Mouse (Mus musculus) left cerebral cortex, postnatal 14 days (tissue): ENCODE measurements around the gene Gm8369. TPM values are rescaled to one million over a fixed set of nuclear protein-coding genes. Genes with fewer than 3 reads are reported as not detected.
A peak's percentile ranks its signal among the peaks of the same experiment; 100 is the strongest.
"Not testable (repeated sequence)": the region's sequence is repeated elsewhere in the genome, so short reads cannot be mapped to it uniquely, and the experiment has no call there.

Experiments used
- DNase-seq, 2 experiments: peaks; one replicate each; pipeline ENCODE4 v3.0.0; 2021 to 2022; ENCODE audit warnings: low spot score in 2 of 2, mixed read lengths in 1 of 2
- intact Hi-C: fragments of 180-260 bp; cut with DNase I; formaldehyde crosslinking; loops from one replicate; pipeline ENCODE4 v1.15.1; 2025
- long read RNA-seq, 2 experiments: library from polyadenylated mRNA; stranded (forward); transcript quantifications; one replicate each; pipeline ENCODE4 v2.0.0; 2021
- total RNA-seq, 2 experiments: library from RNA; stranded (reverse); gene quantifications; 2 replicates each; pipeline ENCODE4 v1.2.3; 2021

Gene Gm8369
- total RNA-seq: under 1 TPM; 0.31 to 0.53 TPM
- long read RNA-seq, experiment 1: 0 reads
- long read RNA-seq, experiment 2: 0 reads

GRCm38 (mm10) chr19:11485746-11486145 lies at the start of gene Gm8369:
Gene Gm8369, plus strand, starts transcription at chr19:11485938.
- intact Hi-C loops: no loop called here
- DNase-seq: peak; percentile 15 to 63

- intact Hi-C loops: no loop called here
- DNase-seq: no peak
Observed at GRCm38 (mm10) chr19:11443338-11443737, 42.4 kb upstream of the Gm8369 start, which contains the start of gene Ms4a4b. Gene Ms4a4b, plus strand, starts transcription at chr19:11443553.

GRCm38 (mm10) chr19:11443964-11444363 lies 41.8 kb upstream of the Gm8369 start:
- DNase-seq: no peak
- intact Hi-C loops: no loop called here

GRCm38 (mm10) chr19:11447238-11447637 lies 38.5 kb upstream of the Gm8369 start:
- intact Hi-C loops: no loop called here
- no peak for DNase-seq

- intact Hi-C loops, DNase-seq: not testable (repeated sequence)
Observed at GRCm38 (mm10) chr19:11459041-11459440, 26.7 kb upstream of the Gm8369 start.

- DNase-seq, intact Hi-C loops: not testable (repeated sequence)
Observed at GRCm38 (mm10) chr19:11464795-11465194, 20.9 kb upstream of the Gm8369 start.

GRCm38 (mm10) chr19:11466471-11466870 lies 19.3 kb upstream of the Gm8369 start:
- peak in 1 of 2 experiments; percentile 9 for DNase-seq
- intact Hi-C loops: no loop called here

- intact Hi-C loops, DNase-seq: not testable (repeated sequence)
Observed at GRCm38 (mm10) chr19:11468361-11468760, 17.4 kb upstream of the Gm8369 start.

GRCm38 (mm10) chr19:11469215-11469614 lies 16.5 kb upstream of the Gm8369 start, which contains the start of gene Ms4a6c:
Gene Ms4a6c, plus strand, starts transcription at chr19:11469366.
- intact Hi-C loops: not testable (repeated sequence)

GRCm38 (mm10) chr19:11479714-11480113 lies 6.0 kb upstream of the Gm8369 start:
- no peak for DNase-seq
- intact Hi-C loops: no loop called here

More at GRCm38 (mm10) chr19:11469215-11469614, 16.5 kb upstream of the Gm8369 start, which contains the start of gene Ms4a6c:
- DNase-seq: not testable (repeated sequence)

- intact Hi-C loops: no loop called here
- no peak for DNase-seq
Observed at GRCm38 (mm10) chr19:11482684-11483083, 3.1 kb upstream of the Gm8369 start.

GRCm38 (mm10) chr19:11483941-11484340 lies 1.8 kb upstream of the Gm8369 start:
- no peak for DNase-seq
- intact Hi-C loops: no loop called here

GRCm38 (mm10) chr19:11484388-11484787 lies 1.4 kb upstream of the Gm8369 start:
- no peak for DNase-seq
- intact Hi-C loops: no loop called here

GRCm38 (mm10) chr19:11485266-11485665 lies 472 bp upstream of the Gm8369 start:
- intact Hi-C loops: no loop called here
- DNase-seq: no peak

GRCm38 (mm10) chr19:11486599-11486998 lies 861 bp downstream of the Gm8369 start:
- DNase-seq: no peak
- intact Hi-C loops: no loop called here

GRCm38 (mm10) chr19:11491406-11492189 lies 5.9 kb downstream of the Gm8369 start:
- intact Hi-C loops: no loop called here

GRCm38 (mm10) chr19:11492671-11493070 lies 6.9 kb downstream of the Gm8369 start:
- DNase-seq: no peak
- intact Hi-C loops: no loop called here

More at GRCm38 (mm10) chr19:11491406-11492189, 5.9 kb downstream of the Gm8369 start:
- DNase-seq: no peak

GRCm38 (mm10) chr19:11494519-11494918 lies 8.8 kb downstream of the Gm8369 start:
- no peak for DNase-seq
- intact Hi-C loops: no loop called here

- intact Hi-C loops: no loop called here
Observed at GRCm38 (mm10) chr19:11496361-11496760, 10.6 kb downstream of the Gm8369 start.

GRCm38 (mm10) chr19:11497300-11497699 lies 11.6 kb downstream of the Gm8369 start:
- intact Hi-C loops, DNase-seq: not testable (repeated sequence)

More at GRCm38 (mm10) chr19:11496361-11496760, 10.6 kb downstream of the Gm8369 start:
- no peak for DNase-seq

- intact Hi-C loops: no loop called here
- DNase-seq: no peak
Observed at GRCm38 (mm10) chr19:11500796-11501195, 15.1 kb downstream of the Gm8369 start.
